Comparison of ENCODE assay signal across 8 mouse cellular contexts in genomic region chr17:24550416-24551049, GRCm38 (mm10). TPM values are rescaled to one million over a fixed set of nuclear protein-coding genes. Genes with fewer than 3 reads are reported as not detected.
A peak's percentile ranks its signal among the peaks of the same experiment; 100 is the strongest.
DNase-seq lines count a peak whose midpoint lies in the region; ATAC-seq and TF ChIP-seq lines count a peak whose summit lies in the region.

No protein-coding gene starts in this region.

- peak overlapping the region; percentile 95 for H3K4me3 ChIP-seq in E14TG2a.4 (replicated peaks; ENCODE audit: low read length)
- H3K4me3 ChIP-seq in brown adipose tissue, adult 24 weeks (ENCODE audit: insufficient read depth, low read depth, low read length) = peak overlapping the region; percentile 76
- peak overlapping the region; percentile 84 for H3K4me3 ChIP-seq in forebrain, embryonic 11.5 days (ENCODE audit: low read depth, low read length)
- H3K4me3 ChIP-seq in heart, embryonic 15.5 days = peak overlapping the region; percentile 80
- peak overlapping the region; percentile 69 for H3K4me3 ChIP-seq in lung, adult 2 months (replicated peaks; ENCODE audit: extremely low read depth, low read depth, low read length)

- TF ChIP-seq CTCF in E14TG2a.4 (conservative IDR thresholded peaks at IDR 0.05; ENCODE audit: low read length) = no peak
- no peak for TF ChIP-seq CTCF in lung, adult 2 months (IDR thresholded peaks at IDR 0.05; ENCODE audit: insufficient read depth, low read length)

- H3K27me3 ChIP-seq in E14TG2a.4 (ENCODE audit: insufficient read depth, low read length) = peaks cover 22% of the 10 kb centered on the region
- peaks cover 10% of the 10 kb centered on the region; the same call in 1 of the 2 replicates for H3K27me3 ChIP-seq in forebrain, embryonic 11.5 days (ENCODE audit: control insufficient read depth, insufficient read depth, low read length)
- H3K27me3 ChIP-seq in heart, embryonic 15.5 days = no peaks in the 10 kb centered on the region

- H3K4me2 ChIP-seq in forebrain, embryonic 11.5 days (ENCODE audit: low read depth, low read length, severe bottlenecking) = peak overlapping the region; percentile 86
- peak overlapping the region; percentile 77 for H3K4me2 ChIP-seq in heart, embryonic 15.5 days

- TF ChIP-seq POLR2A in lung, adult 2 months (IDR thresholded peaks at IDR 0.05; ENCODE audit: borderline replicate concordance, extremely low read depth, low read depth, low read length) = no peak

- no peaks in the 10 kb centered on the region for H3K9me3 ChIP-seq in E14TG2a.4 (ENCODE audit: low read length)
- no peaks in the 10 kb centered on the region for H3K9me3 ChIP-seq in forebrain, embryonic 11.5 days (ENCODE audit: control insufficient read depth, low read length)
- no peaks in the 10 kb centered on the region for H3K9me3 ChIP-seq in heart, embryonic 15.5 days (replicated peaks)

- peaks cover 34% of the 10 kb centered on the region for H3K4me1 ChIP-seq in E14TG2a.4 (replicated peaks; ENCODE audit: low read depth, low read length)
- H3K4me1 ChIP-seq in brown adipose tissue, adult 24 weeks (ENCODE audit: control insufficient read depth, insufficient read depth, insufficient read length, low read length) = peaks cover 6% of the 10 kb centered on the region
- peaks cover 12% of the 10 kb centered on the region; the same call in 1 of the 2 replicates for H3K4me1 ChIP-seq in forebrain, embryonic 11.5 days (replicated peaks; ENCODE audit: control insufficient read depth, insufficient read depth, low read length)
- H3K4me1 ChIP-seq in heart, embryonic 15.5 days (replicated peaks) = peaks cover 27% of the 10 kb centered on the region
- peaks cover 7% of the 10 kb centered on the region; the same call in 1 of the 2 replicates for H3K4me1 ChIP-seq in lung, adult 2 months (ENCODE audit: control insufficient read depth, insufficient read depth, low read length)

- peak; percentile 88 for ATAC-seq in forebrain, embryonic 11.5 days (replicated peaks; ENCODE audit: low FRiP score)
- ATAC-seq in heart, embryonic 15.5 days (replicated peaks; ENCODE audit: insufficient number of reproducible peaks, insufficient read depth, low FRiP score, low read depth) = peak; percentile 66

- peak; percentile 91 for DNase-seq in forebrain, embryonic 11.5 days (ENCODE audit: low spot score)
- peak; percentile 74 to 90 for DNase-seq in kidney, postnatal 25 days
- DNase-seq in lung, adult 2 months = peak; percentile 73
- DNase-seq in ovary, postnatal 10 days (ENCODE audit: low spot score) = peak; percentile 56
- DNase-seq in thymus, postnatal 36 days = peak; percentile 54 to 76

- peak overlapping the region; percentile 91 for H3K9ac ChIP-seq in forebrain, embryonic 11.5 days (ENCODE audit: low read length)
- peak overlapping the region; percentile 83 for H3K9ac ChIP-seq in heart, embryonic 15.5 days

- peak overlapping the region; percentile 47 for H3K27ac ChIP-seq in brown adipose tissue, adult 24 weeks (replicated peaks; ENCODE audit: low read depth, low read length)
- peak overlapping the region; percentile 94 for H3K27ac ChIP-seq in forebrain, embryonic 11.5 days (ENCODE audit: low read depth, low read length)
- H3K27ac ChIP-seq in heart, embryonic 15.5 days = peak overlapping the region; percentile 91

- H3K36me3 ChIP-seq in E14TG2a.4 (ENCODE audit: insufficient read depth, low read length) = peaks cover 6% of the 10 kb centered on the region; the same call in 1 of the 2 replicates
- H3K36me3 ChIP-seq in forebrain, embryonic 11.5 days (ENCODE audit: control insufficient read depth, insufficient read depth, low read length) = no peaks in the 10 kb centered on the region
- no peaks in the 10 kb centered on the region for H3K36me3 ChIP-seq in heart, embryonic 15.5 days

- under 1% methylated on average over 44 of the region's 44 CpGs for WGBS in forebrain, embryonic 11.5 days
- under 1% methylated on average over 44 of the region's 44 CpGs for WGBS in heart, embryonic 15.5 days
- WGBS in lung, adult 2 months = 1% methylated on average over 44 of the region's 44 CpGs

RNA-seq across cellular contexts. Expression of gene Pkd1, which starts 0.9 kb away (rescaled TPM):
- polyA plus RNA-seq in brown adipose tissue, adult 24 weeks (2012; ENCODE audit: insufficient read depth, insufficient read length, missing spikeins) = 8.2 and 10.1 TPM in 2 replicates
- 19.0 and 23.9 TPM in 2 replicates for polyA plus RNA-seq in forebrain, embryonic 11.5 days (2014; fragmentation: Nextera tagmentation; extraction: Ambion mirVana)
- 12.4 and 21.1 TPM in 2 replicates for polyA plus RNA-seq in heart, embryonic 15.5 days (2015; fragmentation: Nextera tagmentation; extraction: Ambion mirVana)
- 136 and 146 TPM in 2 replicates for polyA plus RNA-seq in lung, adult 2 months (2012; rRNA removed)

RNA-seq across cellular contexts. Expression of gene Rab26, which starts 16.5 kb away (rescaled TPM):
- polyA plus RNA-seq in brown adipose tissue, adult 24 weeks (2012; ENCODE audit: insufficient read depth, insufficient read length, missing spikeins) = not detected in 2 replicates
- 1.8 and 2.7 TPM in 2 replicates for polyA plus RNA-seq in forebrain, embryonic 11.5 days (2014; fragmentation: Nextera tagmentation; extraction: Ambion mirVana)
- polyA plus RNA-seq in heart, embryonic 15.5 days (2015; fragmentation: Nextera tagmentation; extraction: Ambion mirVana) = 0.97 and 1.2 TPM in 2 replicates
- 1.1 and 1.2 TPM in 2 replicates for polyA plus RNA-seq in lung, adult 2 months (2012; rRNA removed)

RNA-seq across cellular contexts. Expression of gene Traf7, which starts 22.8 kb away (rescaled TPM):
- polyA plus RNA-seq in brown adipose tissue, adult 24 weeks (2012; ENCODE audit: insufficient read depth, insufficient read length, missing spikeins) = 32.1 and 42.0 TPM in 2 replicates
- 113 and 123 TPM in 2 replicates for polyA plus RNA-seq in forebrain, embryonic 11.5 days (2014; fragmentation: Nextera tagmentation; extraction: Ambion mirVana)
- polyA plus RNA-seq in heart, embryonic 15.5 days (2015; fragmentation: Nextera tagmentation; extraction: Ambion mirVana) = 59.2 and 84.9 TPM in 2 replicates
- 237 and 263 TPM in 2 replicates for polyA plus RNA-seq in lung, adult 2 months (2012; rRNA removed)

Comparison
In these comparisons a context has a peak if more than half of its experiments do, and no peak if none do; other contexts are left out.
1. Peak in every context shown above with its lines: DNase-seq, ATAC-seq, H3K4me3 ChIP-seq and H3K27ac ChIP-seq.